Mouse (Mus musculus) frontal cortex, postnatal 25 days (tissue): ENCODE measurements around the gene Ttc34.

Source experiments
- DNase-seq, 2 experiments: peaks; one replicate each; pipeline ENCODE4 v3.0.0; 2022; ENCODE audit warnings: low spot score in 2 of 2

Ttc34 gene

GRCm38 (mm10) chr4:154897676-154898465, 60.6 kb downstream of the Ttc34 start:
- DNase-seq: no peak

DNA sequence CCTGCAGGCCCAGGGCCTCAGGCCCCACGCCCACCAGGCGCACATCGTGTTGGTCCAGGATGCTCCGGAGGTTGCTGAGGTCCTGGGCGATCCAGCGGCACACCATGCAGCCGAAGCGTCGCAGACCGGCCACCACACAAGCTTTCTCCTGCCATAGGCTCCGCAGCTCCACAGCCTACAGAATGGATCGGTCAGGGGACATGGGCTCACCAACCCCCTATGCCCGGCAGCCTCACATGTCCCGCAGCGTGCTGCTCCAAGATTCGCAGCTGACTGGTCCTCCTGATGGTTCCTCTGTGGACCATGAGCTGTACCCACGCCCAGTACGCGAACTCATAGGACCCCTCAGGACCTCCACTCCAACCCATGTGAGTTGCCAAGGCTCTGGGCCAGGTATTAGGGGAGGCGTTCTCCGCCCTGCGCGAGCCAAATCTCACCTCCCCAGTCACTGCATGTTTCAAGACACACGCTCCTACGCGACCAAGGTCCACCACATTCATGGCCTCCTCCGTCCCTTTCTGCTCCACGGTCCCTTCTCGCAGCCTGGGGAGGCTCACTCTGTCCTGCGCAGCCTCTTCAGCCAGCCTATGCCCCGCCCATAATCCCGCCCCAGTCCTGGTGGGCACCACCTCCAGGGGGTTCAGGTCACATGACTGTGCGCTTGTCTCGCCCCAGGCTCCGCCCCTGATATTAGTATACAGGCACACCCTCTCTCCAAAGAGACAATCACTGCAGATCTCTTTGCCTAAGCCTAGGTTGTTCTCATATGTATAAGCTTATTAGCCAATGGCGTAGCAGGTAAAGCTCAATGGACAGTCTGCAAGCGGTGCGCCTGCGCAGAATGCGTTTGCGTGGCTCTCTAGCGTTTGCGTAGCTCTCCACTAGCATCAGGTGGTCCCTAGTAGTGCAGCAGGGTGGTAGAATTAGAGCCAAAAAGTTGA, 61.5 kb downstream of the Ttc34 start, which contains the start of gene Fam213b:
Fam213b (minus strand) TSS at position 630 of the 941 bp plus-strand sequence.
- peak; percentile 48 to 59 for DNase-seq

DNA sequence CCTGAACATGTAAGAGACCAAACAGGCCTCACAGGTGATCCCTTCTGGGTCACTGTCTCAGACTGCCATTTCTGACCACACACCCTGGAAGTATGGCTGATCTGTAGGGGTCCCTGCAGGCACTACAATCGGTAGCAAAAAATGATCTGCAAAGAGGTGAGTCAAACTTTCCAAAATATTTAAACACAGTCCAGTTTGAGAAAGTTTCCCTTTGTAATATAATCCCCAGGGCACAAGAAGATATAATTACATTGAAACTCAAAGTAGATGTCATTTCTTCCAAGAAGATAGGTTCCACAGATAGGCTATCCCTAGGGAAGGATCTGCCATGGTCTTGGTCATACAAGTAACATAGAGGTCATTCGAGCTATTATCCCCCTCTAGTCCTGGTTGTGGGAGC, 65.1 kb downstream of the Ttc34 start:
- DNase-seq: no peak

DNA sequence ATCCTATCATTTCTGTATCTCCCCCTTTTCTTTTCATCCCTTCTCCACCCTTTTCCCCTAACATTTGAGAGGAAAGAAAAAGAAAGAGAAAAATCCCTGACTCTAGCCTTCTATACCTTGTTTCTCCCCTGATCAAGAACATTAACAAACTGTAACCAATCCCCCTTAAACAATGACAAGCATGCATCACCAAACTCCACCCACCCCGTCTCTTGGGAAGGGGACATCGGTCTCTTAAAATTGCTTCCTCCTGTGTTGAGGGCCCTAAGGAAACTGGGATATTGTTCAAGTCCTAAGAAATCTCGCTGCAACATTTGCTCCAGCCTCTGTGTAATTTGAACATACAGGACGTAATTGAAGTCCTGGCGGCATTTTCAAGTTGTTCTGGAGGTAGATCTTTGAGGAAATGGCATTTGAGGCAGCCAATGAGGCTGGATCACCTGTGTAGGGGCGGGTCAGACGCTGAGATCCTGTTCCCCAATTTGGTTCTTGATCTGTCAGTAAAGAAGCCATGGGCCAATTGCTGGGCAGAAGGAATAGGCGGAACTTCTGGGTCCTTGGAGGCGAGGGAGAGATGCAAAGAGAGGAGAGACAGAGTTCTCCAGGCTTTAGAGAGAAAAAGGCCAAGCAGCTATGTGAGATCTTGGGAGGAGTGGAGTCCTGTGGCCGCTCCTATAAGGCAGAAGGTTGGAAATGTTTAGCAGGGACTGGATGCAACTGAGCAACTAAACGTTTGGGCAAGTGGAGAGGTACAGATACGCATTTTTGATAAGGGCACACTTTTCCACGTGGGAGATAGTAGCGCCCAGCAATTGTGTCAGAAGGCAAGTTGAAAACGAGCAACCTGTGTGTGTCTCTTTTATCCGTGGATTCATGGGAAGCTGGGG, 67.2 kb downstream of the Ttc34 start:
- peak; percentile 69 to 70 for DNase-seq

DNA sequence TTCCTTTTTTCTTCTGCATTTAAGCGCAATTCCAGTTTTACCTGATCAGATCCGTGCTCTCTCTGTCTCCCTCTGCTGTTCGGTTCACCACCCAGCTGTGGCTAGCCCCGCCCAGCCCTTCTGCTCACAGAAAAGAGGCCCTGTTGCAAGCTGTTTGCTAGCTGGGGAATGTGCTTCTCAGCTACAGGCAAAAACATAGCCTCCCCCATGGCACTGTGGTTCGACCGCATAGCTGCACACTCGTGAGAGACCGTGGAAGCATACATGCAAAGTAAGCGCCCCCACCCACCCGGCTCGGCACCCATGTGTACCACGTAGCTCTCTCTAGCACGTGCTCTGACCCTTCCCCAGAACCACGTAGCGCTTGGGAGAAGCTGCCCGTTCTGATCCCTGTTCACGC, 70.6 kb downstream of the Ttc34 start:
- peak; percentile 25 to 48 for DNase-seq

DNA sequence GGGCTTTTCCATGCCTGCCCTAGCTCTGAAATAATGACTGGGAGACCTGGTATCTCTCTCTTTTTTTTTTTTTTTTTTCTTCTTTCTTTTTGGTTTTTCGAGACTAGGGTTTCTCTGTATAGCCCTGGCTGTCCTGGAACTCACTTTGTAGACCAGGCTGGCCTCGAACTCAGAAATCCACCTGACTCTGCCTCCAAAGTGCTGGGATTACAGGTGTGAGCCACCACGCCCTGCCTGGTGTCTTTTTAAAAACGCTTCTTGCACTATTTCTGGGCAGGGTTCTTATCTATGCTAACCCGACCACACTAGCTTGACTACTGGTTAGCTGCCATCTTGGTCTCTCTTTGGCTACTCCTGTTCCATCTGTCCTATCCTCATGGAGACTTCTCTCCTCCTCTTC, 71.2 kb downstream of the Ttc34 start:
- DNase-seq: no peak

DNA sequence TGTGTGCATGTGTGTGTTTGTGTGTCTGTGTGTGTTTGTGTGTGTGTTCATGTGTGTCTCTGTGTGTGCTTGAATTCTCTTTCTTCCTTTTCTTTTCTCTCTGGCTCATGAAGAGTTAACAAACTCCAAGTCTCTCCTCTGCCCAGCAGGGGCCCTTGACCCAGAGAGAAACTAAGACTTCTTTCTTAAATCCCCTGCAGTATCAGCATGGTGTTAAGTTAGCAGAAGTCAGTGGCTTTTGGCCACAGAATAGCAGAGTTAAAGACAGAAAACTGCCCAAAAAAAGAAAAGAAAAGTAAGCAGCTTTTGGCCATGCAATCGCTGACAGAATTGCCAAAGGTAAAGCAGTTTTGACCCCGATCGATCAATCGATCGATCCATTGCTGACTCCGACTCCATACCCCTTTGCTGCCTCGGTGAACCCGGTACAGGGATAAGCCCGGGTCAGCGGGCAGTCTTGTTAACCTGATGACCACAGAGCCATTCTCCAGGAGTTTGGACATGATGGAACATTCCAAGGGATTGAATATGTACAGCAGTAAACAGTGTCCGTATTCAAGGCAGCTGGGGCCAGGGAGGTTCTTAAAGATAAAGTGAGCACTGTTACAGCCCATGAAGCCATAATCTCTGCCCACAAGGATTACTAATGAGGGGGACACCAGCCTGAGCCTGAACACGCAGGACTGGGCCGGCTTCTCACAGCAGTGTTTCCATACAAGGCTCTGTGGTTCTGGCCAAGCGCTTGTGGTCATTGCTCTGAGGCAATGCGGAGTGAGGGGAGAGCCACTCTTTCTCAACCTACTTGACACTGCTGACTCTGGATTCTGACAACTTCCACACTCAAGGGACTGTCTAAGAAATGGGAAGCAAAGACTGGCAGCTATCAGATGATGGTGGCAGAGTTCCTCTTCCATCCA, 73.6 kb downstream of the Ttc34 start:
- no peak for DNase-seq

GRCm38 (mm10) chr4:154911644-154912043, 74.4 kb downstream of the Ttc34 start:
- no peak for DNase-seq

- no peak for DNase-seq
Measured at GRCm38 (mm10) chr4:154913845-154914244, 76.6 kb downstream of the Ttc34 start.

GRCm38 (mm10) chr4:154914252-154914651, 77.0 kb downstream of the Ttc34 start:
- DNase-seq: no peak

DNA sequence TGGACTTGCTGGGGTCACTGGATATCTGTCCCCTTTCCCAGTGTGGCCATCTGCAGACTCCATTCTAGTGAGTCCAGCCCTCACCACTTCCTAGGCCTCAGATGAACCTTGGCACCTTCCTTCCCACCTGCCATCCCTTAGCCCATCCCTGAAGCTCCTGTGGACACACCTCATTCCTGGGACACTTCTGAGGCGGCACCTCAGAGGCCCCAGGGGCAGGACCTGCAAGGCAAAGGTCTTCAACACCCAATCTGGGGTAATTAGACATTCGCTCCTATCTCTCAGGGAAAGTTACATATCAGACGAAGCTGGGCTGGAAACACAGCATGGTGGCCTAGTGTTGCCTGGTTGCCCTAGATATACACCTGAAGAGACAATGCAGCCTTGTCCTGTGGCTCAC, 77.4 kb downstream of the Ttc34 start:
- DNase-seq: no peak

DNA sequence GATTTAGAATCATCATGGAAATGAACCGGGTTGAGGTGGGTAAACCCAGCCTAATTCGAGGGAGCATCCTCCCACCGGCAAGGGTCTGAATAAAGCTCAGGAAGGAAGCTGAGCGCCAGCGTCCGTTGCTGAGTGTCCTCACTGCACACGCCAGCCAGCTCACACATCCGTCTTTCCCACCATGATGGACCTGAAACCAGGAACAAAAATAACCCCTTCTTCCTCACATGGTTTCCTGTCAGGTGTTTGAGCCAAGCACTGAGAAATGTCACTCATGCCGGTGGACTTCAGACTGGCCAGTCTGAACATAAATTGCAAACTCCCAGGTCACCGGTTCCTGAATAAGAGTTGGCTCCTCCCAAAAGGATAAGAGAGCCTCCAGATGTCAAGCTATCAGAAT, 78.0 kb downstream of the Ttc34 start:
- no peak for DNase-seq

GRCm38 (mm10) chr4:154916662-154917061, 79.4 kb downstream of the Ttc34 start:
- DNase-seq: no peak
